Mouse (Mus musculus) olfactory bulb, adult 2 months (tissue): ENCODE data around the gene Wdr1.
"Not testable (repeated sequence)": the region's sequence is repeated elsewhere in the genome, so short reads cannot be mapped to it uniquely, and the experiment has no call there.

ENCODE experiments used
- CTCF ChIP-seq: fragments of 200-500 bp; IDR thresholded peaks from 2 replicates; pipeline ENCODE4 v1.5.1; 2012; ENCODE audit warnings: low read depth, mild to moderate bottlenecking, low read length, moderate library complexity; ENCODE audit not compliant: insufficient read depth
- POLR2A ChIP-seq: fragments of 200-500 bp; IDR thresholded peaks from 2 replicates; pipeline ENCODE4 v1.6.1; 2012; ENCODE audit warnings: mild to moderate bottlenecking, low read depth, low read length, moderate library complexity; ENCODE audit not compliant: insufficient read depth

DNA sequence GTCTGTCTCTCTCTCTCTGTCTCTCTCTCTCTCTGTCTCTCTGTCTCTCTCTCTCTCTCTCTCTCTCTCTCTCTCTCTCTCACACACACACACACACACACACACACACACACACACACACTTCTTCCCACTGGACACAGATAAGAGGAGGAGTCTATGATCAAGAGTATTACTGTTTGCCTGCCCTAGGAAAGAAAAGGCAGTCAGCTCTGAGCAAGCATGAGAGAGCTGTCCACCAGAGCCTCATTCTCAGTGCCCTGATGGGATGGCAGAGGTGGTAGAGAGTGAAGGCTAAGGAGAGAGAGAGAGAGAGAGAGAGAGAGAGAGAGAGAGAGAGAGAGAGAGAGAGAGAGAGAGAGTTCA, 83.5 kb downstream of the Wdr1 start:
- TF ChIP-seq CTCF, POLR2A: not testable (repeated sequence)
